Mouse (Mus musculus) CD8-positive naive resting alpha-beta T cell, adult 2 months (primary cell): ENCODE results near the gene Fbxo6.
"Not testable (repeated sequence)": the region's sequence is repeated elsewhere in the genome, so short reads cannot be mapped to it uniquely, and the experiment has no call there.

Experiments used
- DNase-seq, 2 experiments: peaks; one replicate each; pipeline ENCODE4 v3.0.0; 2022; ENCODE audit warnings: low read depth in 2 of 2, low spot score in 2 of 2

The Fbxo6 gene

DNA sequence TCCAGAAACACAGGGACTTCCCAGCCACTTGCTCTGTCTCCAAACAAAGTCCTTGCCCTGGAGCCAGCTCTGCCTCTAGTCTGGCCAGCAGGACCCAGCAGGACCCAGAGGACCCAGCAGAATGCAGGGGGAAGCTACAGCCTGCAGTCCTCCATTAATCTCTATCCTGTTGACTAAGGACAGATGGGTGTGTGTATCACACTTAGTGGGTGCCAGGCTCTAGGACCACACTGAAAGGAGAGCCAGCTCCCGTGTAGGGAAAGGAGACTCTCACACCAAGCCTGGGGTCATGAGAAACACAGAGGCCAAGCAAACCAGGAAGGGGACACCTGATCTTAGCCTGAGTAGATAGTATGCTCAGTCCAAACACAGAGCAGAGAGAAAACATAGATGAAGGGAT lies 23.7 kb downstream of the Fbxo6 start:
- no peak for DNase-seq

GRCm38 (mm10) chr4:148122694-148123066 lies 29.3 kb downstream of the Fbxo6 start:
- DNase-seq, result no peak

GRCm38 (mm10) chr4:148121982-148122693 lies 29.8 kb downstream of the Fbxo6 start:
- DNase-seq, result no peak

DNA sequence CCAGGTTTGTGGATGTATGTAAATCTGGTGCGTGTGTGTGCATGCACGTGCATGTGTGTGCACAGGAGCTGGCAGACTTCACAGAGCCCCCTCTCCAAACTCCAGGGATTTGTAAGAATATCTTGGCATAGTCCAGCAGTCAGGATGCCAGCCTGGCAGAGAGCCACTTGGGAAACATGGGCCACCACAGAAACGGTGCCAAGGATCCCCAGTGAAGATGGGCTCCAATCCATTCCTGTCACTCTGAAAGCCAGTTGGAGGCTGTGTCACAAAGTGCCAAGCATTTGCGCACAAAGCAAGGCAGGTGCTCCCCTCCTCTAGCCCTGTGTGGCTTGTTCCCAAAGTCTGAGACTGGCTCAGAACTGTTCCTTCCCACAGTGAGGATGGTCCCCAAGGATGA lies 30.6 kb downstream of the Fbxo6 start:
- no peak for DNase-seq

GRCm38 (mm10) chr4:148120555-148120954 lies 31.4 kb downstream of the Fbxo6 start:
- no peak for DNase-seq

- not testable (repeated sequence) for DNase-seq
Observed at GRCm38 (mm10) chr4:148119578-148119977, 32.4 kb downstream of the Fbxo6 start.

DNA sequence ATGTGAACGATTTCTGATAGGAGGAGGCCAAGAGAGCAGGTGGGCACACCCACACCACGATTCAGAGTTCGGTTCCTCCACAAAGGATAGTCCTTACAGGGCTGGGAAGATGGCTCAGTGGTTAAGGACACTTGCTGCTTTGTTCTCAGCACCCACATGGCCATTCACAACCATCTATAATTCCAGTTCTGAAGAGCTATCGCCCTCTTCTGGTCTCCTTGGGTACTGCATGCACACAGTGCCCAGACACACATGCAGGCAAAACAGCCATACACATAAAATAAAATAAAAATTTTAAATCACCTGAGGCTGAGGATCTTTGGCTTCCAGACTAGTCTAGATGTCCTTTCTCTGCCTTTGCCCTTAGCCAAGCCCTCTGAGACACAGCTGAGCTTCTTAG lies 34.5 kb downstream of the Fbxo6 start:
- no peak for DNase-seq

DNA sequence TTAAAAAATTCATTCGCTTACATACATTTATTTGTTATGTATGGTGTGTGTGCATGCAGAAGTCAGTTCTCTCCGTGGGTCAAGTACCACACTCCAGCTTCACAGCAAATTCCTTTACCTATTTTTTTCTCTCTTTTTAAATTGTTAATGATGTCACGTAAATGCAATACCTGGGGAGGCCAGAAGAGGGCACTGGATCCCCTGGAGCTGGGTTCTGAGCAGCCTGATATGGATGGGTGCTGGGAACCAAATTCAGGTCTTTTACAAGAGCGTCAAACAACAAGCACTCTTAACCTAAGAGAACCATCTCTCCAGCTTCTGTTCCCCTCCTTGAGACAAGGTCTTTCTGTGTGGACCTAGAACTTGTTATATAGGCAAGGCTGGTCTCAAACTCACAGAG lies 35.3 kb downstream of the Fbxo6 start:
- DNase-seq, result no peak

- DNase-seq, result no peak
Observed at GRCm38 (mm10) chr4:148115467-148115866, 36.5 kb downstream of the Fbxo6 start.

DNA sequence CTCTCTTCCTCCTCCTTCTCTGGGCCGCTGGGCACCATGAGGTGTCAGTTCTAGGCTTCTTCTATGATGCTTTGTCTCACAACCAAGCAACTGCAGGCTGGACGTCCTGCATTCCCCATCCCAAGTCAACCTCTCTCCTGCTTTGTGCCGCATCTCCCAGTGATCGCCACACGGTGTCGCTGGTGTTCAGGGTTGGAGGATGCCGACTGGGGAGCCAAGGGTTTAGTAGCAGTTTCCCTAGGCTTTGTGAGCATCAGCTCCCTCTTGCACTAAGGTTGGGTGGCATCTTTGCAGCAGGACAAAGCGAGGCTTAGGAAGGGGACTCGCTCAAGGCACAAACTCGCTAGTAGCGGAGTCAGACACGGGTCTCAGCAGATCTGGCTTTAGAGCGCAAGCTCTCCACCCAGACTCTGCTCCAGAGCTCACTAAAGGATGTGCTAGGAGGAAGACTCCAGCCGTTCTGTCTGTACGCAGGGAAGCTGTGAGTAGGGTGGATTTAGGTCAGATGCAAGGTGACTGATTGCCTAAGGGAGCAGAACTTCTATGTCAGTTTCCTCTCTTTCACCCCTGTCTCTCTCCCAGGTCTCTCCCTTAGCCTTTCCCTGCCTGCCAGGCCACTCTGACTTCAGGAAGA lies 37.1 kb downstream of the Fbxo6 start:
- DNase-seq, result peak; percentile 69 to 82

DNA sequence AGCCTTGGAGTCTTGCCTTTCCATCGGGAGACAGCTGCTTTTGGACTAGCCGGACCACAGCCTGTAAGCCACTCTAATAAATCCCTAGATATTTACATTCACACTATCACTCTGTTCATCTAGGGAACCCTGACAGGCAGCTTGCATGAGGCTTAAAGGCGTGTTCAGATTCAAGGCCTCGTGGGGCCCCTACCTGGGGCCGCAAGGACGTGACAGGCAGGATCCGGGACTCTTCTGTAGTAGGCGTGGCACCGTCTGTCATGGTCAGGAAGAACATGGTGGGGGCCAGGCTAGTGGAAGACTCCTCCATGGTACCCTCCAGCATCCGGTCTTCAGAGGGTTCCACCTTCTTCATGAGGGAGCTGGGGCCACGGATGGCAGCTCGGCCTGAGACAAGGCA lies 39.4 kb downstream of the Fbxo6 start:
- DNase-seq, result no peak

DNA sequence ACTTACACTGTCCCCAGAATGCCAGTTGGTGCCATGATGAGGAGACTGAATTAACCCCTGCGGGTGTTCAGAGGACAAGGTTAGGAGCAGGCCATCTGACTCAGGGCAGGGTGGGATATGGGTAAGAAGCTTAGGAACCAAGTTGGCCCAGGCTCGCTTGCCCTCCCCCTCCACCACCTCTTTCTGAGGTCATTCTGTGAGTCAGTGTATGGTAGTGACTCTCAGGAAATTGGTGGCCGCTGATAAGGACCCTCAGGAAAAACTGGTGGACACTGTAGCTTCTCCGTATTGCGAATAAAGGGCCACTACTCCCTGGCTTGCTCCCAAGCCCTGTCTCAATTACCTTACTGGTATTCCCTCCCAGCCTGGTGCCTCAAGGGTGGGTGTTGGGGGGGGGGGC lies 42.7 kb downstream of the Fbxo6 start:
- no peak for DNase-seq

- DNase-seq, result no peak
Observed at GRCm38 (mm10) chr4:148108565-148109100, 43.3 kb downstream of the Fbxo6 start.

DNA sequence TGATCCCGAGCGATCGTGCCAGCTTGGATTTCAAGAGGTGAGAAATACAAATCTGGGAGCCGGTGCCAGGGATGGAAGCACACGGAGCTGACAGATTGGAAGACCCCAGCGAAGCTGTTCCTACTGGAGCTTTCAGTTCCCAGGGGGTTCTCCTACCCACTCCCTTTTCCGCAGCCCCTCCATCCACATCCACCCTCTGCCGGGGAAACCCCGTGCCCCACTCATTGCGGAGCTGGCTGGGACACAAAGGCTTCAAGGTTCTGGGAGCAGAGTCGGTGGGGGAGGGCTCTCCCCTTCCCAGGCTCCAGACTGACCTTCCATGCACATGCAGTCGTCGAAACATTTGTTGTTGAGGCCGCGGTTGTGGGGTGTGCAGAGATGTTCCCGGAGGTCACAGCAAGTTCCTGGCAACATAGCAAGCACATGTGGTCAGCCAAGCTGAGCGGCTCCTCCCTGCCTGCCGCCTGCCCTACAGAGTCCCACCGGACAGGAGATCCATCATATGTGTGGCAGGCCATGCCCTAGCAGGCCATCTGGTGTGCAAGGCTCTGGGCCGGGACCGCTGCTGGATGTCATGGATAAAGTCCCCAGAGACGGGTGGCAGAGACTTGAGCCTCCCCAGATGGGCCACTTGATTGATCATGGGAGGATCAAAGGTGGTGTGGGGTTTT lies 44.2 kb downstream of the Fbxo6 start:
- DNase-seq, result no peak

- no peak for DNase-seq
Observed at GRCm38 (mm10) chr4:148104146-148104545, 47.8 kb downstream of the Fbxo6 start.

- peak; percentile 47 to 53 for DNase-seq
Observed at GRCm38 (mm10) chr4:148101801-148102527, 50.0 kb downstream of the Fbxo6 start.

DNA sequence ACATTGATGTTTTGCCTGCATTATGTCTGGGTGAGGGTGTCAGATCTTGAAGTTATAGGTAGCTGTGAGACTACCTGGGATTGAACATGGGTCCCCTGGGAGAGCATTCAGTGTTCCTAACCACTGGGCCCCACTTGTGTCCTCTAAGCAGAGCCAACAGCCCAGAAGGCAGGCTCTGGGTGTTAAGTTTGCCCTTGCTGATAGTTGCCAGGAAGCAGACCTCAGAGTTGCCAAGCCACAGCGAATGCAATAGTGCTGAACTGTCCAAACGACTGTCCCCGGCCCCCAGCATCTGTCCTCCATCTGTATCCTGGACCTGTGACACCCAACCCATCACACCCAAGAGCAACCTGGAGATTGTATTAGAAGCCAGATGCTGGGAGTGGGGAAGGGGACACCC lies 53.3 kb downstream of the Fbxo6 start:
- DNase-seq, result no peak

DNA sequence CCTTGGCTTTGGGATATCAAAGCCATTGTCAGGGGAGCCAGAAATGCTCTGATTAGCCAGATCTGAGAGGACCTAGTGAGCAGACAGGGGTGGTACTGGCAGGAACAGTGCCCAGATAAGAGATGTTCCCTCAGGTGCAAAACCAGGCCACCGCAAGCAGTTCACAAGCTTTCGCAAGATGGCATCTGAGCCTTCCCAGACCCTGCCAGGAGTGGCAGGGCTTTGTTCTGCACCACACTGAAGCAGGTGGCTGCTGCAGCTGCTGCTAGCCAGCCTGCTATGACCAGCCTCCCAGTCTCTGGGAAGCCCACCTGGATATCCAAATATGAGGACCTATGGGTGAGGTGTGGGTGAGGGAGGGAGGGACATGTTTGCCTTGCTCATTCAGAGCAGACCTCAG lies 54.0 kb downstream of the Fbxo6 start:
- no peak for DNase-seq
